Mouse (Mus musculus) brain, embryonic 14.5 days (tissue): ENCODE results near the gene Hes3. TPM values are rescaled to one million over a fixed set of nuclear protein-coding genes. Genes with fewer than 3 reads are reported as not detected.

Experiments
- DNase-seq: peaks from one replicate; pipeline ENCODE4 v3.0.0-alpha.2; 2011; ENCODE audit warnings: low read depth
- CTCF ChIP-seq: fragments of 200-500 bp; IDR thresholded peaks from 2 replicates; pipeline ENCODE4 v1.5.1; 2012; ENCODE audit warnings: inconsistent platforms, mild to moderate bottlenecking, moderate library complexity, borderline replicate concordance; ENCODE audit not compliant: insufficient read depth, insufficient read length; ENCODE audit errors: extremely low read depth
- POLR2A ChIP-seq: fragments of 200-500 bp; IDR thresholded peaks from 2 replicates; pipeline ENCODE4 v1.6.1; 2012; ENCODE audit warnings: mild to moderate bottlenecking, inconsistent platforms, borderline replicate concordance; ENCODE audit not compliant: poor library complexity, insufficient read depth, insufficient read length, severe bottlenecking; ENCODE audit errors: extremely low read depth
- polyA plus RNA-seq: library from polyadenylated mRNA; depleted of rRNA; stranded (reverse); fragments of >200 nt; gene quantifications from 2 replicates; pipeline ENCODE4 v1.2.3, GENCODE M21; 2012

Hes3 gene
- polyA plus RNA-seq, 1 experiment = 0.88 TPM

GRCm38 (mm10) chr4:152286887-152287286, 4.6 kb downstream of the Hes3 start:
- peak; percentile 37 for DNase-seq

GRCm38 (mm10) chr4:152286183-152286582, 5.3 kb downstream of the Hes3 start:
- peak; percentile 51 for DNase-seq
- TF ChIP-seq POLR2A (no peak), CTCF (no peak)

More at GRCm38 (mm10) chr4:152286887-152287286, 4.6 kb downstream of the Hes3 start:
- no peak for TF ChIP-seq CTCF
- no peak for TF ChIP-seq POLR2A

GRCm38 (mm10) chr4:152285505-152285904, 6.0 kb downstream of the Hes3 start:
- peak; percentile 74 for TF ChIP-seq CTCF
- no peak for TF ChIP-seq POLR2A
- DNase-seq = peak; percentile 64

GRCm38 (mm10) chr4:152283186-152283950, 8.1 kb downstream of the Hes3 start:
- TF ChIP-seq CTCF (peak; percentile 83), POLR2A (no peak)
- DNase-seq = peak; percentile 91

- no peak for DNase-seq
- TF ChIP-seq CTCF = no peak
- no peak for TF ChIP-seq POLR2A
Measured at GRCm38 (mm10) chr4:152282721-152283120, 8.7 kb downstream of the Hes3 start.

GRCm38 (mm10) chr4:152281601-152282000, 9.9 kb downstream of the Hes3 start:
- TF ChIP-seq CTCF = no peak
- TF ChIP-seq POLR2A = no peak
- DNase-seq = no peak

- DNase-seq = peak; percentile 51
- TF ChIP-seq POLR2A (no peak), CTCF (no peak)
Measured at GRCm38 (mm10) chr4:152278986-152279385, 12.5 kb downstream of the Hes3 start.

- DNase-seq = no peak
- TF ChIP-seq POLR2A = no peak
- no peak for TF ChIP-seq CTCF
Measured at GRCm38 (mm10) chr4:152277916-152278315, 13.5 kb downstream of the Hes3 start.

GRCm38 (mm10) chr4:152276389-152277347, 14.8 kb downstream of the Hes3 start:
- TF ChIP-seq CTCF = peak; percentile 74
- TF ChIP-seq POLR2A = no peak
- peak; percentile 35 for DNase-seq

- DNase-seq = peak; percentile 53
- TF ChIP-seq POLR2A (no peak), CTCF (no peak)
Measured at GRCm38 (mm10) chr4:152274681-152275131, 16.8 kb downstream of the Hes3 start.

GRCm38 (mm10) chr4:152273621-152274236, 17.7 kb downstream of the Hes3 start, which contains the start of gene Gpr153:
Gpr153 (plus strand) TSS chr4:152274232.
- TF ChIP-seq CTCF (no peak), POLR2A (no peak)
- DNase-seq = peak; percentile 54
